Mouse (Mus musculus) gonadal fat pad, adult 2 months (tissue): ENCODE results near the gene Rara. TPM values are rescaled to one million over a fixed set of nuclear protein-coding genes. Genes with fewer than 3 reads are reported as not detected.

Experiments
- DNase-seq: peaks from one replicate; pipeline ENCODE4 v3.0.0-alpha.2; 2012; ENCODE audit warnings: low read depth
- polyA plus RNA-seq: library from polyadenylated mRNA; depleted of rRNA; stranded (reverse); fragments of >200 nt; gene quantifications from 2 replicates; pipeline ENCODE4 v1.2.3, GENCODE M21; 2012; rRNA removed

Gene Rara
- polyA plus RNA-seq, 1 experiment = 17.0 TPM

- DNase-seq = no peak
These were observed 68.4 kb downstream of the Rara start for GRCm38 (mm10) chr11:98995987-98996386.

DNA sequence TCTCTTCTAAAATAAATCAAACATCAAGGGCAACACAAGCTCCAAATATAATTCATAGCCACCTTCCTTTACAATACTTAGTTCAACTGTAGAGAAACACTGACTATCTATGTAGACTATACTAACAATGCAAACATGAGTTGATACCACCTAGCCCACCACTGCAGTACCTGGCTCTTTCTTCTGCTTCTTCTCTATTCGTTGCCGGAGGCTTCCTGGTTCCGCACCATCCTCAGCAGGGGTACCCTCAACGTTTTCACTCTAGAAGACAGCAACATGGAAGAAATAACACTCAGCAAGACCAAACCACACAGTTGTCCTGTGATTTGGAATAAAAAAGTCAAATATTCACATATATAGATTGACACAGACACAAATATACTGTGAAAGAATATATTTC lies 70.0 kb downstream of the Rara start:
- DNase-seq = no peak

DNA sequence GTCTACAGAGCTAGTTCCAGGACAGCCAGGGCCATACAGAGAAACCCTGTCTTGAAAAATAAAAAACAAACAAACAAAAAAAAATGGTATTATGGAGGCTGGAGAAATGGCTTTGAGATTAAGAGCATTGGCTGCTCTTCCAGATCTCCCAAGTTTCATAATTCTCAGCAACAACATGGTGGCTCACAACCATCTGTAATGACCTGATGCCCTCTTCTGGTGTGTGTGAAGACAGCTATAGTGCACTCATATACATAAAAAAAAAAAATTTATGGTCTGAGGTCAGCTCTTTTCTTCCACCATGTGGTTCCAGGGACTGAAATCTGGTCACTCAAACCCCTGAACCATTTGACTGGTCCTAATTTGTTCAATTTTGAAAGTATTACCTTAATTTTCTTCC lies 71.2 kb downstream of the Rara start:
- no peak for DNase-seq

- no peak for DNase-seq
These were observed 71.6 kb downstream of the Rara start for GRCm38 (mm10) chr11:98999243-98999642.

- no peak for DNase-seq
These were observed 79.2 kb downstream of the Rara start for GRCm38 (mm10) chr11:99006788-99007187.

- DNase-seq = no peak
These were observed 82.5 kb downstream of the Rara start for GRCm38 (mm10) chr11:99010124-99010523.

- DNase-seq = no peak
These were observed 83.1 kb downstream of the Rara start for GRCm38 (mm10) chr11:99010706-99011105.

- no peak for DNase-seq
These were observed 86.2 kb downstream of the Rara start for GRCm38 (mm10) chr11:99013856-99014255.

GRCm38 (mm10) chr11:99019844-99020243 lies 92.2 kb downstream of the Rara start:
- DNase-seq = no peak

GRCm38 (mm10) chr11:99022384-99022933 lies 94.8 kb downstream of the Rara start:
- DNase-seq = no peak

GRCm38 (mm10) chr11:99023094-99023493 lies 95.5 kb downstream of the Rara start:
- DNase-seq = no peak

DNA sequence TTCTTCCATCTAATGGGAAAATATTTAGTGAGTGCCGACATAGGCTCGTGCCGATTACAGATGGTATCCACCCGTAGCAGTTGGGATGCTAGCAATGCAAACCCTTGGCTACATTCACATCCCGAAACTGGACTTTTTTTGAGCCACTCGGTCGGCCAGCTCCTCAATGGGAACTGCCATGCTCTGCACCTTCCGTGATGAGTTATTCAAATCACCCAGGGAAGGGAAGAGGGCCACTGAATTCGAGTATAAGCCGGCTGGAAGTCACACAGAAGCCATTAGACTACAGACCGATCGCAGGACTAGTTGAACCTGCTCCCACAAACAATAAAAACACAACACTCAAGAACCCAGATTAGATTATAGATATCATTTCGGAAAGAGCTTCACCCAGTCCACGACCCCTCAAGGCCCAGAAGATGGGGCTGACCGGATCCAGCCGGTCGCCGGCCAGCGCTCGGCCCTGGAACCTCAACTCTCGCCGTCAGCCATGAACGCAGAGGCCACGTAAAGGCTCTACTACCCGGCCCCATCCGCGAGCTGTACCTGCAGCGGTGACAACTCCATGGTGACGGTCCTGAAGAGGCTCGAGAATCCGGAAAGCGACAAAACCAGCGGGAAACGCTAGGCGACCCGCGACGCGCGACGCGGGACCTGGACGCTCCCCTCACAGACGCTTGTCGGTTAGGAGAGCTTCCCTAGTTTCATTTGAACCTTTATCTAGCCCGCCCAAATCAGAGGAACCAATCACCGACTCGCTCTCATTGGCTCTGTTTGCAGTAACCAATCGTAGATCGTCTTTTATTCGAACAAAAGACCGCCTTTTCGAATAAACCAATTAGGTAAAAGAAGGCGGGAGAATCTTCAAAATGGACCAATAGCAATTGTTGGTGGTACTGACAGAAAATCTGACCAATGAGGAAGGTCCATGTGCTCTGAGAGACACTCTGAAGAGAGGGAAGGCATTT lies 96.2 kb downstream of the Rara start, which contains the start of gene Top2a:
Gene Top2a (minus strand): TSS at position 690 of the 968 bp plus-strand sequence.
- DNase-seq = peak; percentile 100

Other genes with a start within 250 kb of the Rara start
- 184 and 186 TPM in 2 replicates for gene Psmd3, start 245.3 kb upstream of the Rara start, polyA plus RNA-seq
- gene Csf3, start 226.6 kb upstream of the Rara start, polyA plus RNA-seq = 1.1 and 2.8 TPM in 2 replicates
- gene Med24, start 198.4 kb upstream of the Rara start, polyA plus RNA-seq = 77.3 and 78.0 TPM in 2 replicates
- 73.1 and 89.0 TPM in 2 replicates for gene Thra, start 187.2 kb upstream of the Rara start, polyA plus RNA-seq
- gene Nr1d1, start 152.5 kb upstream of the Rara start, polyA plus RNA-seq = 76.6 and 109 TPM in 2 replicates
- 25.4 and 37.2 TPM in 2 replicates for gene Msl1, start 132.3 kb upstream of the Rara start, polyA plus RNA-seq
- gene Casc3, start 122.9 kb upstream of the Rara start, polyA plus RNA-seq = 22.5 and 22.8 TPM in 2 replicates
- 4.0 and 4.9 TPM in 2 replicates for gene Rapgefl1, start 91.0 kb upstream of the Rara start, polyA plus RNA-seq
- gene Wipf2, start 64.2 kb upstream of the Rara start, polyA plus RNA-seq = 6.2 and 7.8 TPM in 2 replicates
- gene Cdc6, start 20.0 kb upstream of the Rara start, polyA plus RNA-seq = 0.35 and 0.56 TPM in 2 replicates
- gene Gjd3, start 55.2 kb downstream of the Rara start, polyA plus RNA-seq = 0.55 and 1.1 TPM in 2 replicates
- 0.92 and 1.7 TPM in 2 replicates for gene Top2a, start 96.4 kb downstream of the Rara start, polyA plus RNA-seq
- gene Igfbp4, start 113.4 kb downstream of the Rara start, polyA plus RNA-seq = 429 and 525 TPM in 2 replicates
- 2.4 and 3.4 TPM in 2 replicates for gene Tns4, start 161.5 kb downstream of the Rara start, polyA plus RNA-seq
- gene Ccr7, start 227.3 kb downstream of the Rara start, polyA plus RNA-seq = 0.61 and 1.7 TPM in 2 replicates